Mouse (Mus musculus) intestine, embryonic 14.5 days (tissue): ENCODE measurements around the gene Speer4c. TPM values are rescaled to one million over a fixed set of nuclear protein-coding genes. Genes with fewer than 3 reads are reported as not detected.
A peak's percentile ranks its signal among the peaks of the same experiment; 100 is the strongest.
"Not testable (repeated sequence)": the region's sequence is repeated elsewhere in the genome, so short reads cannot be mapped to it uniquely, and the experiment has no call there.

ENCODE experiments used
- ATAC-seq: fragments of 200-750 bp; cut with Nextera tagmentation; replicated peaks from 2 replicates; pipeline ENCODE4 v1.8.0; 2017; ENCODE audit warnings: low read depth, moderate number of reproducible peaks, moderate TSS enrichment, moderate library complexity; ENCODE audit not compliant: low FRiP score, low TSS enrichment
- DNase-seq: peaks from one replicate; pipeline ENCODE4 v3.0.0-alpha.2; 2018; ENCODE audit warnings: low spot score
- H3K27ac ChIP-seq: fragments of 300-500 bp; sonication (generic); 2 replicates; pipeline ENCODE4 v1.5.1; 2014; ENCODE audit warnings: low read depth, mild to moderate bottlenecking, control low read depth
- H3K27me3 ChIP-seq: fragments of 300-500 bp; sonication (generic); replicated peaks from 2 replicates; pipeline ENCODE4 v1.6.1; 2014; ENCODE audit warnings: low read length, control low read depth; ENCODE audit not compliant: control insufficient read depth, insufficient read depth
- H3K36me3 ChIP-seq: fragments of 300-500 bp; sonication (generic); 2 replicates; pipeline ENCODE4 v1.6.1; 2014; ENCODE audit warnings: low read length, control low read depth; ENCODE audit not compliant: control insufficient read depth, insufficient read depth
- H3K4me1 ChIP-seq: fragments of 300-500 bp; sonication (generic); replicated peaks from 2 replicates; pipeline ENCODE4 v1.6.1; 2014; ENCODE audit warnings: low read length, control low read depth, mixed read lengths; ENCODE audit not compliant: control insufficient read depth, insufficient read depth
- H3K4me2 ChIP-seq: fragments of 300-500 bp; sonication (generic); 2 replicates; pipeline ENCODE4 v1.6.1; 2014; ENCODE audit warnings: low read length
- H3K4me3 ChIP-seq: fragments of 300-500 bp; sonication (generic); 2 replicates; pipeline ENCODE4 v1.5.1; 2014; ENCODE audit warnings: low read depth, low read length, control low read depth, mixed read lengths
- H3K9ac ChIP-seq: fragments of 300-500 bp; sonication (generic); 2 replicates; pipeline ENCODE4 v1.6.1; 2014; ENCODE audit warnings: mild to moderate bottlenecking, low read length
- H3K9me3 ChIP-seq: fragments of 300-500 bp; sonication (generic); 2 replicates; pipeline ENCODE4 v1.6.1; 2016; ENCODE audit warnings: low read length, control low read depth; ENCODE audit not compliant: control insufficient read depth
- WGBS: fragments of 180-500 bp; shearing (Covaris S2); extraction: QIAGEN DNeasy Blood & Tissue Kit; methylation state at CpG from one replicate; pipeline ENCODE4 v1.1.7; 2014; 5-methylcytosine and 5-hydroxymethylcytosine counted together
- polyA plus RNA-seq: library from polyadenylated mRNA; unstranded; fragments of >200 nt; fragmentation: Nextera tagmentation; extraction: Ambion mirVana; gene quantifications from 2 replicates; pipeline ENCODE4 v1.2.1, GENCODE M21; 2014

Speer4c gene
- polyA plus RNA-seq, 1 experiment from 2014 or later = not detected

DNA sequence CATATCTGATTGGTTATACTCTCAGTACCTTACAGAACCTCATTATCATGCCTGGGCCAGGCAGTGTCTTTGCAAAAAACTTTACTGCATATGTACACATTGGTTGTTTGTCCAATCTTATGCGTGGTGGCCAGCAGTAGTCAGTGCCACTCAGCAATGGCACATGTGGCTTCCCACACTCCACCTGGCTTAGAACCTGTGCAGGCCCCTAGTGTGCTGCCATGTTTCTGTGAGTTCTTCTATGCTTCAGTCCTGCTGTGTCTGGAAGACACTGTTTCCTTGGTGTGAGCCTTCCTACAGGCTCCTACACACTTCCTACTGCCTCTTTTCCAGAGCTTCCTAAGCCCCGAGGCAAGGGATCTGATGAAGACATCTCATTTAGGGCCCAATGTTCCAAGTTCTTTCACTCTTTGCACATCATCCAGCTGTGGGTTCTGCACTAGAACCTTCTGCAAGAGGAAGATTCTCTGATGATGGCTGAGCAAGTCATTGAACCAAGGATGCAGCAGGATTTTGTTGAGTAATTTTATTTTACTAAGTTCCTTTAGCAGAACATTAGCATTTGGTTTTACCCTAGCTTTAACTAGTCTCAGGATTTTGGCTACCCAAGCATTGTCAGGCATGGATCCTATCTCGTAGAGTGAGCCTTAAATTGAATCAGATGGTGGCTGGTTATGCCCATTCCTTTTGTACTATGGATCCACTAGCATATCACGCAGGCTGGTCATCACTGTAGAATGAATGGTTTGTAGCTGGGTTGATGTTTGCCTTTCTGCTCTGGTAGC lies 25.0 kb downstream of the Speer4c start:
- peak; percentile 80 for ATAC-seq
- not testable (repeated sequence) for H3K9ac ChIP-seq, H3K27ac ChIP-seq, DNase-seq, H3K4me2 ChIP-seq, H3K9me3 ChIP-seq, H3K4me3 ChIP-seq, H3K36me3 ChIP-seq, H3K27me3 ChIP-seq, H3K4me1 ChIP-seq
- 60% methylated on average over 4 of the region's 4 CpGs for WGBS

DNA sequence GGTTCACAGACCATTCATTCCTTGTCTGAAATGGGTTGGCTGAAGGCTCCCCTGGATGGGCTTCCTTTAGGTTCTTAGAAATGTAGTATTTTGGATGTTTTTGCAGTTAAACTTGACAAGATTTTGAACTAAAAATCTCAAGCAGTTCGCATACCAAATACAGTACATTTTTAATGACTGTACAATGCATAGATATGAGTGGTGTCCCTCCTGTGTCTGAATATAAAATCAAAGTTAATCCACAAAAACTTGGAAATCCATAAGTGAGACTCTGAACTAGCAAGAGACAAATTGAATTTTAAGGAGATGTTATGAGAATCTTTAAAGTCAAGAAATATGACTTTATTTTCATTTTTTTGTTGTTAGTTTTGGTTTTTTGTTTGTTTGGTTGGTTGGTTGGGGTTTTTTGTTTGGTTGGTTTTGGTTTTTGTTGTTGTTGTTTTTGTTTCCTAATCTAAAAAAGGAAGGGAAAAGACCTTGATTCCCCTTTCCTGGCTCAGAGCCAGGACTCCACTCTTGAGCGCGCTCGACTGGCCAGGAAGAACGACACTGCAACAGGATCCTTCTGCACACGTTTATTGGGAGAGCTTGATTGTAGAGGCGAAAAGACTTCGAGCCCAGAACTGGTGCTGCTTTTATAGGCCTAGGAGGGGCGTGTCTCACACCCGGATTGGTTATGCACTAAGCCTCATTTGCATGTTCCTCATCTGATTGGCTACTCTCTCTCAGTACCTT lies 32.6 kb downstream of the Speer4c start:
- peak; percentile 82 for ATAC-seq
- not testable (repeated sequence) for H3K36me3 ChIP-seq, H3K4me1 ChIP-seq, H3K27ac ChIP-seq, H3K4me2 ChIP-seq, H3K27me3 ChIP-seq, H3K4me3 ChIP-seq, H3K9ac ChIP-seq, H3K9me3 ChIP-seq, DNase-seq
- 84% methylated on average over 7 of the region's 10 CpGs for WGBS

DNA sequence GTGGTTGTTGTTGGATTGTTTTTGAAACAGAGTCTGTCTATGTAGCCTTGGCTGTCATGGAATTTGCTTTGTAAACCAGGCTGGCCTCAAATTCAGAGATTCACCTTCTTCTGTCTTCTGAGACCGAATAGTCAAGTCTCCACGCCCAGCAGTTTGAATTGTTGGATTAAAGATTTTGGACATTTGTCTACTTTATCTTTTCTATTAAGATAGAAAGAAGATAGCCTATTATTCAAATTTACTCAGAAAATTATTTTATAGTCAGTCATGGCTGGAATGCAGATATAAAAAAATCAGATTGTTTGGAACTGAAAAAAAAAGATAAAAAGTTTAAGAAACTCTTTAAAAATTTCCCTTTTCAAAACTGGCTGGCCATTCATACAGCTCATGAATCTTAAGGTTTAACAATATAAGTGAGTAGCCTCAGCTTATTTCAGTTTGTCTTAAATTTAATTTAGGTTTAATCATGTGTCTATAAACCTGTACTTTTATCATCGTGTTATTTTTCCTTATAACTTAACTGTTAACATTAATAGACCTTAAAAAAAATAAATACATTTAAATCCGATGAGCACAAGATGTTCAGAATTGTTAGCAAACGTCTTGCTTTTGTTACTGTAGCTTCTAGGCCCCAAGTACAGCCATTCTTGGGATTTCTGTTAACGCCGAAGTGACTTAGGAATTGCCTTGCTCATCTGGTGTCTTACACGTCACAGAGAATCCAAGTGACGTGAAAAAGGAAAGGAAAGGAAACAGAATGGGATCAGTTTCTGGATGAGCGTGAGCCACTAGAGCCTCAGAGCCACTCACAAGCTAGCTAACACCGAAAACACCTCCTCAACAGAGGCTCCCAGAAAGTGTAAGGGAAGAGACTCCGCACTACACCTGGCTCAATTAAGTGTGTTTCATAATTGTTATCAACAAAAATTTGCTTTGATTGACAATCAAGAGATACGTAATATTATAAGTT lies 33.8 kb downstream of the Speer4c start:
- not testable (repeated sequence) for H3K9ac ChIP-seq, H3K4me2 ChIP-seq, H3K27ac ChIP-seq, H3K9me3 ChIP-seq, H3K36me3 ChIP-seq, H3K4me3 ChIP-seq, H3K27me3 ChIP-seq, H3K4me1 ChIP-seq
- WGBS = 69% methylated on average over 13 of the region's 13 CpGs
- DNase-seq (peak; percentile 55), ATAC-seq (peak; percentile 78; the same call in 1 of the 2 replicates)

DNA sequence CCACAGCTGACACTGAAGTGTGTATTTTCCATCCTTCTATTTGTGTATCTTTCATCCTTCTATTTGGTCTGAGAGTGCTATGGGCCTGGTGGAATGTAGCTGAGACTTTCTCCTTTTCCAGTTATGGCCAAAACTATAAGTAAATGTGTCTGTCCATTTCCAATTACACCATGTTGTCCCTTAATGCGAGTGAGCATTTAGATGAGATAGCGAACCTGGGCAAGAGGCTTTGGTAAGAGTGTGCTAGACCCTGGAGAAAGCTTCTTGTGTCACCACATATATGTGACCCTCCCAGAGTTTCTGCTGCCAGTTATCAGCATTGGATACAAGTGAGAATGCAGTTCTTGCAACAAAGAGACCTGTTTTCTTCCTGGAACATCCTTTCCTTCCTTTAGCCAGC lies 35.2 kb downstream of the Speer4c start:
- not testable (repeated sequence) for H3K9me3 ChIP-seq, H3K4me3 ChIP-seq, H3K4me2 ChIP-seq, H3K27me3 ChIP-seq, H3K36me3 ChIP-seq, H3K27ac ChIP-seq, H3K4me1 ChIP-seq, ATAC-seq, H3K9ac ChIP-seq
- 73% methylated on average over 2 of the region's 2 CpGs for WGBS
- DNase-seq = peak; percentile 50

DNA sequence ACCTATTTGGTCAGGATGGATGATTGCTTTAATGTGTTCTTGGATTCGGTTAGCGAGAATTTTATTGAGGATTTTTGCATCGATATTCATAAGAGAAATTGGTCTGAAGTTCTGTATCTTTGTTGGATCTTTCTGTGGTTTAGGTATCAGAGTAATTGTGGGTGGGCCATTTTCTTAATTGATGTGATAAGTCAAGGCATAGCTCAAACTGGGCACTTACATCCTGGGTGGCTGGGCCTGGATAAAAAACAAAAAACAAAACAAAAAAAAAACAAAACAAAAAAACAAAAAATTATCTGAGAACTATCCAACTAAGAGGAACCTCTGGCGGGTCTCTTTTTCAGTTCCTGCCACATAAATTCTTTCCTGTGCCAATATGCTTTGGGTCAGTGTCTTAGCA lies 36.3 kb downstream of the Speer4c start:
- ATAC-seq = peak; percentile 82; the same call in 1 of the 2 replicates
- H3K27me3 ChIP-seq, H3K27ac ChIP-seq, DNase-seq, H3K36me3 ChIP-seq, H3K4me3 ChIP-seq, H3K9me3 ChIP-seq, H3K4me1 ChIP-seq, H3K4me2 ChIP-seq, H3K9ac ChIP-seq: not testable (repeated sequence)
- 70% methylated on average over 2 of the region's 4 CpGs for WGBS

DNA sequence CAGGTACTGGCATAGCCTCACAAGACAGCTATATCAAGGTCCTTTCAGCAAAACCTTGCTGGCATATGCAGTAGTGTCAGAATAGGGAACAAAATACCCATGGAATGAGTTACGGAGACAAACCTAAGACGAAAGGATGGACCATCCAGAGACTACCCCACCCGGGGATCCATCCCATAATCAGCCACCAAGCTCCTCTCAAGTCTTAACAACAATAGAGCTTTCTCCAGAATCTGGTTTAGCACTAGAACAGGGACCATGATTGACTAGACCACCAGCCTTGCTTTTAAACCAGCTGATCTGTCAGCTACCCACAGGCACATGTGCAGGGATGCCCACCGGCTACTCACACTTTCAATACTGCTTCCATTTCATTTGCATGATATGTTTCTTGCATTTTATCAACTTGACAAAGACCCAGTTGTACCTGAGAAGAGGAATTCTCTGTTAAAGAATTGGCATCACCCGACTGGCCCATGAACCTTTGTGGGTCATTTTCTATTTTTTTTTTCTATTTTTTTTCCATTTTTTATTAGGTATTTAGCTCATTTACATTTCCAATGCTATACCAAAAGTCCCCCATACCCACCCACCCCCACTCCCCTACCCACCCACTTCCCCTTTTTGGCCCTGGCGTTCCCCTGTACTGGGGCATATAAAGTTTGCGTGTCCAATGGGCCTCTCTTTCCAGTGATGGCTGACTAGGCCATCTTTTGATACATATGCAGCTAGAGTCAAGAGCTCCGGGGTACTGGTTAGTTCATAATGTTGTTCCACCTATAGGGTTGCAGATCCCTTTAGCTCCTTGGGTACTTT lies 39.4 kb downstream of the Speer4c start:
- H3K9ac ChIP-seq, H3K9me3 ChIP-seq, DNase-seq, H3K4me2 ChIP-seq, H3K4me3 ChIP-seq, H3K36me3 ChIP-seq, H3K27me3 ChIP-seq, H3K4me1 ChIP-seq, H3K27ac ChIP-seq: not testable (repeated sequence)
- ATAC-seq = peak; percentile 78
- 91% methylated on average over 5 of the region's 8 CpGs for WGBS

DNA sequence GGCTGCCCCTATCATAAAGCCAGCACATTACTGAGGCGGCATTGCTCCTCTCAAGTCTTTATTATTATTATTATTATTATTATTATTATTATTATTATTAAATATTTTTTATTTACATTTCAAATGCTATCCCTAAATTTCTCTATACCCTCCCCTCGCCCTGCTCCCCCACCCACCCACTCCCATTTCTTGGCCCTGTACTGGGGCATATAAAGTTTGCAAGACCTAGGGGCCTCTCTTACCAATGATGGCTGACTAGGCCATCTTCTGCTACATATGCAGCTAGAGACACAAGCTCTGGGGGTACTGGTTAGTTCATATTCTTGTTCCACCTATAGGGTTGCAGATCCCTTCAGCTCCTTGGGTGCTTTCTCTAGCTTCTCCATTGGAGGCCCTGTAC lies 40.1 kb downstream of the Speer4c start:
- not testable (repeated sequence) for DNase-seq, H3K36me3 ChIP-seq, ATAC-seq, H3K4me1 ChIP-seq, H3K9me3 ChIP-seq, H3K4me2 ChIP-seq, H3K27me3 ChIP-seq, H3K27ac ChIP-seq, H3K4me3 ChIP-seq, H3K9ac ChIP-seq
- 65% methylated on average over 2 of the region's 2 CpGs for WGBS

DNA sequence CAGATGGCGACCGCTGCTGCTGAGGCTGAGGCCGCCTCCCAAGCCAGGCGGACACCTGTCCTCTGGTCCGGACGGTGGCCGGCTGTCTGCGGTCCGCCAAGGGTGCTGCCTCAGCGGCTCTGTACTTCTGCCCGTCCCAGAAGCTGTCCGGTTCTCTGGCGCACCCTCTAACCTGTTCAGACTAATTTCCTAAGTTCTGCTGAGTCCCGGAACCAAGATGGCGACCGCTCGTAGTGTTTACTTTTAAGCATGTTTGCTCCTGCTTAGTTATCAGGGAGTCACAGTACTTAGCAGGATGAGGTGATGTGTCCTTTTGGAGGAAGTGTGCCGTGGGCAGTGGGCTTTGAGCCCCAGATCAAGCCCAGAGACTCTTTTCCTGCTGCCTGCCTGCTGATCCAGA lies 43.3 kb downstream of the Speer4c start:
- not testable (repeated sequence) for H3K4me3 ChIP-seq, H3K4me2 ChIP-seq, H3K36me3 ChIP-seq, H3K27ac ChIP-seq, H3K27me3 ChIP-seq, H3K9ac ChIP-seq, H3K4me1 ChIP-seq, ATAC-seq, DNase-seq, H3K9me3 ChIP-seq
- 86% methylated on average over 7 of the region's 18 CpGs for WGBS
